Mouse (Mus musculus): Measurements from ENCODE around the gene Rrp9.

- no peak for TF ChIP-seq CTCF (IDR thresholded peaks at IDR 0.05; ENCODE audit: control insufficient read depth, insufficient read depth, insufficient read length)
- TF ChIP-seq MAX (IDR thresholded peaks at IDR 0.05): no peak
- no peak for TF ChIP-seq MYOG (IDR thresholded peaks at IDR 0.05; ENCODE audit: control insufficient read depth, extremely low read depth, insufficient read length)
Observed at GRCm38 (mm10) chr9:106453271-106454070, 22.3 kb upstream of the Rrp9 start, which contains the start of gene Pcbp4.

All from C2C12 (cell line).